Mouse (Mus musculus) lung, postnatal 10 days (tissue): ENCODE measurements at regions not wholly inside any gene's neighbourhood (a gene's known extent, or its start where the extent isn't known, plus 50 kb on each side); places are given as distances from the start of the nearest gene placed in this dataset.

Experiments
- DNase-seq: peaks from one replicate; pipeline ENCODE4 v3.0.0; 2021

- no peak for DNase-seq
Measured at GRCm38 (mm10) chr9:61862071-61862480, 52.3 kb downstream of the Rplp1 start.

- peak; percentile 89 for DNase-seq
Measured at GRCm38 (mm10) chr9:61860147-61860546, 54.2 kb downstream of the Rplp1 start.

GRCm38 (mm10) chr9:61859438-61859837 is 54.9 kb downstream of the Rplp1 start:
- DNase-seq, result no peak

- no peak for DNase-seq
Measured at GRCm38 (mm10) chr9:61857817-61858216, 56.5 kb downstream of the Rplp1 start.

- DNase-seq, result no peak
Measured at GRCm38 (mm10) chr9:61856686-61857085, 57.7 kb downstream of the Rplp1 start.

- no peak for DNase-seq
Measured at GRCm38 (mm10) chr9:61855686-61856085, 58.7 kb downstream of the Rplp1 start.

GRCm38 (mm10) chr9:61853841-61854240 is 60.5 kb downstream of the Rplp1 start:
- no peak for DNase-seq

- DNase-seq, result no peak
Measured at GRCm38 (mm10) chr9:61851331-61851730, 63.0 kb downstream of the Rplp1 start.

GRCm38 (mm10) chr9:61848401-61848800 is 65.9 kb downstream of the Rplp1 start:
- no peak for DNase-seq

- no peak for DNase-seq
Measured at GRCm38 (mm10) chr9:61847496-61847895, 66.8 kb downstream of the Rplp1 start.

- DNase-seq, result no peak
Measured at GRCm38 (mm10) chr9:61844645-61845044, 69.7 kb downstream of the Rplp1 start.

GRCm38 (mm10) chr9:61844141-61844540 is 70.2 kb downstream of the Rplp1 start:
- no peak for DNase-seq

- no peak for DNase-seq
Measured at GRCm38 (mm10) chr9:61843513-61843912, 70.8 kb downstream of the Rplp1 start.

GRCm38 (mm10) chr9:61842384-61842783 is 72.0 kb downstream of the Rplp1 start:
- DNase-seq, result no peak

- no peak for DNase-seq
Measured at GRCm38 (mm10) chr9:61841222-61841621, 73.1 kb downstream of the Rplp1 start.

- DNase-seq, result no peak
Measured at GRCm38 (mm10) chr9:61840353-61840752, 74.0 kb downstream of the Rplp1 start.

GRCm38 (mm10) chr9:61833226-61833625 is 81.1 kb downstream of the Rplp1 start:
- DNase-seq, result peak; percentile 68

- DNase-seq, result peak; percentile 71
Measured at GRCm38 (mm10) chr9:61830236-61830635, 84.1 kb downstream of the Rplp1 start.

- no peak for DNase-seq
Measured at GRCm38 (mm10) chr9:61829736-61830135, 84.6 kb downstream of the Rplp1 start.

GRCm38 (mm10) chr9:61829301-61829700 is 85.0 kb downstream of the Rplp1 start:
- DNase-seq, result no peak

- no peak for DNase-seq
Measured at GRCm38 (mm10) chr9:61827721-61828120, 86.6 kb downstream of the Rplp1 start.

GRCm38 (mm10) chr9:61827014-61827413 is 87.3 kb downstream of the Rplp1 start:
- no peak for DNase-seq

GRCm38 (mm10) chr9:61826415-61826814 is 87.9 kb downstream of the Rplp1 start:
- DNase-seq, result no peak

- DNase-seq, result no peak
Measured at GRCm38 (mm10) chr9:61825804-61826203, 88.5 kb downstream of the Rplp1 start.

GRCm38 (mm10) chr9:61819836-61820235 is 94.5 kb downstream of the Rplp1 start:
- no peak for DNase-seq
